ENCODE assay signal across 25 mouse cellular contexts in the genomic region with DNA sequence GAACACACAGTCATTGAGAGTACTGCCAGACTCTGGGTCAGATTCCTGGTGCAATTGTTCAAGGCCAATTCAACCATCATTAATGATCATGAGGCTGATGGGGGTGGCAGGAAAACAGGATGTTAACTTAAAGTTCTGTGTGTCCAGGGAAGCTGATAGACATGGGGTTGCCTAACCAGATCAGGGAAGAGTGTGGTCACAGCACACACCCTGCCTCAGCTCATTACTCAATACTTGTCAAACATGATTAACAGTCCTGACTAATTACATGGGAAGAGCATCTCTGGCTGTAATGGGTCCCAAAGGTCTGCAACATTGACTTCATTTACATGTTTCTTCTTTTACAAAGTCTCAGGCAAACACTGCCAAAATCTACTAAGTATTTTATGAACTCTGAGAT.
DNase-seq lines count a peak whose midpoint lies in the region; ATAC-seq and TF ChIP-seq lines count a peak whose summit lies in the region.
"Had no signal": no experiment of that assay in that cellular context is flagged by ENCODE, and none has a peak within 500 bp of the region (broad histone marks: within the 10 kb centered on the region; RNA-seq: fewer than 3 reads in every experiment).

No protein-coding gene starts in this region.

- intact Hi-C loops in gastrocnemius, adult 2 months (cut with DNase I), result no loop called here

- TF ChIP-seq CTCF in gastrocnemius, adult 2 months (IDR thresholded peaks at IDR 0.05), result no peak

- peak; percentile 13 for DNase-seq in MN1 (ENCODE audit: low spot score)
- DNase-seq in retina, postnatal 1 day, result peak; percentile 40
- no peak for DNase-seq in gastrocnemius, adult 2 months
- DNase-seq in urinary bladder, adult 18-20 months (ENCODE audit: low spot score in 2 of 2), result no peak
- DNase-seq in adipocyte (ENCODE audit: low spot score), result no peak
- DNase-seq in gastrocnemius, postnatal 25 days, result no peak
- DNase-seq: adrenal gland, adult 8-10 months; adrenal gland, postnatal 14 days; adrenal gland, postnatal 36 days; B cell, adult 2 months; cerebellum, adult 11-12 months; cerebellum, adult 2 months; cerebellum, adult 9-10 months; cerebellum, postnatal 25 days; embryo, embryonic 11 days had no signal

- no peak overlapping the region for H3K27ac ChIP-seq in gastrocnemius, adult 2 months
- H3K27ac ChIP-seq: embryonic facial prominence, embryonic 13.5 days; embryonic facial prominence, embryonic 15.5 days; forebrain, embryonic 10.5 days; forebrain, embryonic 12.5 days had no signal

- peak; percentile 100 for ATAC-seq in granulocyte monocyte progenitor cell, adult 5-6 weeks (replicated peaks; ENCODE audit: poor library complexity, severe bottlenecking)
- ATAC-seq in megakaryocyte progenitor cell, adult 5-6 weeks (replicated peaks; ENCODE audit: poor library complexity), result peak; percentile 97
- ATAC-seq: CD4-positive, CD25-positive, alpha-beta regulatory T cell, adult 4 months; forebrain, embryonic 14.5 days; forebrain, embryonic 16.5 days had no signal

- no peak overlapping the region for H3K4me3 ChIP-seq in gastrocnemius, adult 2 months
- H3K4me3 ChIP-seq: embryonic facial prominence, embryonic 13.5 days; embryonic facial prominence, embryonic 15.5 days; erythroblast, embryonic 14.5 days; forebrain, embryonic 10.5 days; forebrain, embryonic 12.5 days had no signal

Comparison
In these comparisons a context has a peak if more than half of its experiments do, and no peak if none do; other contexts are left out.
1. DNase-seq: peak in MN1 (single experiment) and retina, postnatal 1 day (single experiment); none in gastrocnemius, adult 2 months (single experiment), urinary bladder, adult 18-20 months (0 of 2), adipocyte (single experiment) and gastrocnemius, postnatal 25 days (single experiment).